Mouse (Mus musculus) limb, embryonic 12.5 days (tissue): ENCODE measurements around the gene Cry1. TPM values are rescaled to one million over a fixed set of nuclear protein-coding genes. Genes with fewer than 3 reads are reported as not detected.
A peak's percentile ranks its signal among the peaks of the same experiment; 100 is the strongest.

Experiments used
- ATAC-seq: fragments of 200-750 bp; cut with Nextera tagmentation; 2 replicates; pipeline ENCODE4 v1.8.0; 2017; ENCODE audit warnings: low read depth, moderate TSS enrichment; ENCODE audit not compliant: insufficient number of reproducible peaks, insufficient read depth, low FRiP score, low TSS enrichment
- H3K27ac ChIP-seq: fragments of 300-500 bp; sonication (generic); 2 replicates; pipeline ENCODE4 v1.5.1; 2016; ENCODE audit warnings: mild to moderate bottlenecking, moderate library complexity
- H3K27me3 ChIP-seq: fragments of 300-500 bp; sonication (generic); 2 replicates; pipeline ENCODE4 v1.6.1; 2016; ENCODE audit warnings: mild to moderate bottlenecking, moderate library complexity
- H3K36me3 ChIP-seq: fragments of 300-500 bp; sonication (generic); 2 replicates; pipeline ENCODE4 v1.6.1; 2016; ENCODE audit warnings: mild to moderate bottlenecking, moderate library complexity
- H3K4me1 ChIP-seq: fragments of 300-500 bp; sonication (generic); replicated peaks from 2 replicates; pipeline ENCODE4 v1.6.1; 2016
- H3K4me2 ChIP-seq: fragments of 300-500 bp; sonication (generic); 2 replicates; pipeline ENCODE4 v1.6.1; 2016; ENCODE audit warnings: mild to moderate bottlenecking, moderate library complexity
- H3K4me3 ChIP-seq: fragments of 300-500 bp; sonication (generic); replicated peaks from 2 replicates; pipeline ENCODE4 v1.5.1; 2016; ENCODE audit warnings: mild to moderate bottlenecking
- H3K9ac ChIP-seq: fragments of 300-500 bp; sonication (generic); replicated peaks from 2 replicates; pipeline ENCODE4 v1.6.1; 2016; ENCODE audit warnings: mild to moderate bottlenecking, moderate library complexity
- H3K9me3 ChIP-seq: fragments of 300-500 bp; sonication (generic); 2 replicates; pipeline ENCODE4 v1.6.1; 2016; ENCODE audit warnings: mild to moderate bottlenecking, moderate library complexity
- WGBS: fragments of 180-500 bp; shearing (Covaris S2); methylation state at CpG from one replicate; pipeline ENCODE4 v1.1.7; 2016; 5-methylcytosine and 5-hydroxymethylcytosine counted together
- polyA plus RNA-seq: library from polyadenylated mRNA; unstranded; fragments of >200 nt; fragmentation: Nextera tagmentation; extraction: Ambion mirVana; gene quantifications from 2 replicates; pipeline ENCODE4 v1.2.1, GENCODE M21; 2016

Cry1 gene
- polyA plus RNA-seq, 1 experiment from 2014 or later: 44.8 TPM

DNA sequence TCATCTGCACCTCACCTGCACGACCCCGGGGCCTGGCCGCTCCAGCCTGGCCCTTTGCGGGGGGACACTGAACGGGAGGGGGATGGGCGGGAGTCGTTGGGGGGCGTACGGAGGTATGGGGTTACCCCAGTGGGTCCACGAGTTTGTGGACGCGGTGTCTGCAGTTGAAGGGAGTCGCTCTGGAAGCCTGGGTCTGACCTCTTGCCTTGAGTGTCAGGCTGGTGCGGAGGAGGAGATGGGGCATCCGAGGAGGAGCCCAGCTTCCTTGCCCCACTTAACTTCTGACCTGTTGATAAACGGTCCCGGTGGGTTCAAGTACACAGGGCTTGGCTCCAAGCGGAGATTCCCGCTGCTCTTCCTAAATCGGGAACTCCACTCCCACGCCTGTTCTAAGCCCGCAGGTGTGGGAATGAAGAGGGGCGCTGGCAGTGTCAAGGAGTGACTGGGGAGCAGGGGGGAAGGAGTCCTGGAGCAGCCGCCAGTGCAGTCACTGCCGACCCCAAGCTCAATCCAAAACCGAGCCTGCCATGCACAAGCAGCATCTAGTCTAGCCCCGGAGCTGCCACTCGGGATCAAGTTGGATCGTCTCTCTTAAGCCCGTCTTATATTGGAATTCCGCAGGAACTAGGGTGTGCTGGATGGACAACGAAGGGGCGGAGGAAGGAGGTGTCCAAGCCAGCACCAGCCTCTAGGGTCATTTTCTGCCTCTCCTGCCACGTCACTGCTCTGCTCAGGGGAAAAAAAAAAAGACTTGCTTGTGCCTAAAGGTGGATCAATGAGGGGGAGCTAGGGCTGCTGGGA lies 81.6 kb downstream of the Cry1 start:
- Histone ChIP-seq H3K4me3 (peak overlapping the region; percentile 97), H3K4me1 (peaks cover 18% of the 10 kb centered on the region), H3K4me2 (peak overlapping the region; percentile 85), H3K9me3 (no peaks in the 10 kb centered on the region), H3K9ac (peak overlapping the region; percentile 92), H3K27ac (peak overlapping the region; percentile 83), H3K27me3 (no peaks in the 10 kb centered on the region), H3K36me3 (0 out of 2 replicates have a peak, but pooled peaks cover 3% of the 10 kb centered on the region)
- peak; percentile 52; the same call in 1 of the 2 replicates for ATAC-seq
- 1% methylated on average over 34 of the region's 34 CpGs for WGBS

DNA sequence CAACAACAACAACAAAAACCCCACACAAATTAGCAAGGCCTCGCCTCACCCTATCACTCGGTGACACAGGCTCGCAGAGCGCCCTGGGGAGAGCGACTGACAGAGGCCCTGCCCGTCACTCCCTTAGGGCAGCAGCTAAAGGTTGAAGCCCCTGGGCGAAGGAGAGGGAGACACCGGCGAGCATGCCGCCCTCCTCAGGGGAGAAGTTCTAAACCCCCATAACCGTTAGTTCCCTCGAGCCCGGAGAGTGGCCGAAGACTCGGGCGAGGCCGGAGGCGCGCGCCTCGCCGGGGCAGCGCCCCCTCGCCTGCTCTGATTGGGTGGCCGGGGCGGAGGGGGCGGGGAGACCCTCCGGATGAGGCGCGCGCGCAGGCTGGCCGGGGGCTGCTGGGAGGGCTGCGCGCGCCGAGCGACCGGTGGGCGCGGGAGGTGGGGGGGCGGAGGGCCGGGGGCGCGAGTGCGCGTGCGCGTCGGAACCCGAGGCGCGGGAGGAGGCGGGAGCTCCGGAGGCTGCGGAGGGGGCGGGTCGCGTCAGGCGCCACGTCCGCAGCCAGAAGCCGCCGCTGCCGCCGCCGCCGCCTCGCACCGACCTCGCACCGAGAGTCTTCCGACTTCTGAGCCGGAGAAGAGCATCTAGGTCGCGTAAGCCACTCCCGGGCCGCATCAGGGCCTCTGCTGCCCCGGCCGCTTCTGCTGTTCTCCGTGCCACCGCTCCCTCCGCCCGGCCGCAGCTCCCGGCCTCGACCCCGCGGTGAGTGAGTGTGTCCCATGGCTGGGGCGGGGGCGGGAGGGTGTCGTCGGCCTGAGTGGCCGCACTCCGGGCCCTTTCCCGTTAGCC lies 82.4 kb downstream of the Cry1 start, which contains the start of the genes Fhl4 and Tmem263:
Gene Fhl4 (minus strand): TSS at position 249 of the 838 bp plus-strand sequence.
Gene Tmem263 (plus strand): TSS at position 381 of the 838 bp plus-strand sequence.
- ATAC-seq: peak; percentile 90

DNA sequence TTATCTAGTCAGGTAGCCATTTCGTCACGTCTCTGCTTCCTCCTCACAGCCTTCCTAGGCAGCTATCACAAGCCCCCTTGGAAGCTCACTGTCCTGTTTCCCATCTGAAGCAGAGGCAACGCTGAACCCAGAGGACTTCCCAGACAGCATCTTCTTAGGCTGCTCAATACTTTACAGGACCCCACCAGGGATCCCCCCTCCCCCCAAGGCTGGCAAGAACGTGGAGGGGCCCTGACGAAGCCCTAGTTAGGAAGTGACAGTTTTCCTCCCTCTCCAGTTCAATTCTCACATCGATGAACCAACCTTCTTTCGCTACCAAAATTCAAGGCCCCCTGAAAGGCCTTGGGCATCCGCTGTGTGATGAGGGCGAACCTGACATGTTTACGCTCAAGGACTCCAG lies 83.0 kb downstream of the Cry1 start:
- no peaks in the 10 kb centered on the region for H3K27me3 ChIP-seq
- peak overlapping the region; percentile 80 for H3K9ac ChIP-seq
- H3K4me1 ChIP-seq: peaks cover 18% of the 10 kb centered on the region
- no peaks in the 10 kb centered on the region for H3K9me3 ChIP-seq
- WGBS: 2% methylated on average over 10 of the region's 10 CpGs
- peak overlapping the region; percentile 85 for H3K4me2 ChIP-seq
- 0 out of 2 replicates have a peak, but pooled peaks cover 3% of the 10 kb centered on the region for H3K36me3 ChIP-seq
- H3K4me3 ChIP-seq: peak overlapping the region; percentile 97
- H3K27ac ChIP-seq: peak overlapping the region; percentile 88
- peak; percentile 13; the same call in 1 of the 2 replicates for ATAC-seq

More for the DNA sequence above, 82.4 kb downstream of the Cry1 start, which contains the start of the genes Fhl4 and Tmem263:
- under 1% methylated on average over 78 of the region's 96 CpGs for WGBS
- Histone ChIP-seq H3K4me3 (peak within 1 kb of the TSS; percentile 97), H3K9ac (peak within 1 kb of the TSS; percentile 92), H3K4me1 (peaks cover 18% of the 10 kb centered on the region), H3K9me3 (no peaks in the 10 kb centered on the region), H3K36me3 (0 out of 2 replicates have a peak, but pooled peaks cover 3% of the 10 kb centered on the region), H3K27me3 (no peaks in the 10 kb centered on the region), H3K4me2 (peak within 1 kb of the TSS; percentile 85), H3K27ac (peak within 1 kb of the TSS; percentile 88)

Other genes with a start within 250 kb of the Cry1 start
- 0.79 and 0.95 TPM in 2 replicates for gene Fhl4, start 82.6 kb downstream of the Cry1 start, polyA plus RNA-seq
- gene Tmem263, start 82.4 kb downstream of the Cry1 start, polyA plus RNA-seq: 106 and 109 TPM in 2 replicates
- 25.1 and 25.6 TPM in 2 replicates for gene Mterf2, start 57.0 kb downstream of the Cry1 start, polyA plus RNA-seq
- 12.1 and 12.4 TPM in 2 replicates for gene Btbd11, start 201.8 kb upstream of the Cry1 start, polyA plus RNA-seq